Mouse (Mus musculus): ENCODE measurements around the gene Cox20. TPM values are rescaled to one million over a fixed set of nuclear protein-coding genes. Genes with fewer than 3 reads are reported as not detected.
"Not testable (repeated sequence)": the region's sequence is repeated elsewhere in the genome, so short reads cannot be mapped to it uniquely, and the experiment has no call there.

The Cox20 gene
- polyA plus RNA-seq (2016; fragmentation: Nextera tagmentation; extraction: Ambion mirVana) = 144 and 148 TPM in 2 replicates

DNA sequence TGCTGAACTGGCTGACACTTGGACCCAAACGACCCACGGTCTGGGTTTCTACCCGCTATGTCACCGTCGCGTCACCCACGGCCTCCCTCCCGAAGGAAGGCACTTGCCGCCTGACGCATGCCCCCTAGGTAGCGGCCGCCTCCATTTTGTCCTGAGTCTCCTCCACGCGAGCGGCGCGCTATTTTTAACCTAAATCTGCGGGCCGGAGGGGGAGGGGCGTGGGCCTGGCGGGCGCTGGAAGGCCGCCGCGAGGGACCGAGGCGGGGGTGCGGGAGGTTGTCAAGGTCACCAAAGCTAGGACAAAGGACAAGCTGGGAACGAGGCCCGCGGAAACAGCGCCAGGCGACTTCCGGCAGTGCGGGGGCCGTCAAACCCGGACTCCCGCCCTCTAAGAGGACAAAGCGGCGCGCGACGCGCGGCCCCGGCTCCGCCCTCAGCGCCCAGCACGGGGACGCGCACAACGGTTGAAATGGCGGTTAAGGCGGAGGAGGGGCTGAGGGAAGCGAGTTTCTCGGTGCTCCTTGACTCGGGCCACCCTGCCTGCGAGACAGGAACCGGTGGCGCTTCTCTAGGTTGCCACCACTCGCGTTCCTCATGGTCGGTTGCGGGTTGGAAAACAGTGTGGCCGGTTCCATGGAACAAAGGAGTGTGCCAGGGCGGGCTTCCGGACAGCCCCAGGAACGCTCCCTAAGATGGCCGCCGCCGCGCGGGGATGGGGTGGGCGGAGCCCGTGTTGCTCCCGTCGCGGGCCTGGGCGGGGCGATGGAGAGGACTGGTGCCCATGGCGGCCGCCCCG, at the start of gene Cox20:
Gene Cox20, plus strand, starts transcription at position 742 of the 796 bp plus-strand sequence.
- H3K27ac ChIP-seq = peak within 1 kb of the TSS; percentile 99
- peaks cover 16% of the 10 kb centered on the region for H3K4me1 ChIP-seq
- H3K9ac ChIP-seq = peak within 1 kb of the TSS; percentile 85
- peak within 1 kb of the TSS; percentile 53 for H3K4me2 ChIP-seq (replicated peaks)
- H3K36me3 ChIP-seq = peaks cover 17% of the 10 kb centered on the region
- no peaks in the 10 kb centered on the region for H3K9me3 ChIP-seq
- peak; percentile 94 for ATAC-seq (ENCODE audit: insufficient number of reproducible peaks, insufficient read depth, low FRiP score, low TSS enrichment)
- under 1% methylated on average over 83 of the region's 83 CpGs for WGBS
- H3K4me3 ChIP-seq = peak within 1 kb of the TSS; percentile 57
- no peaks in the 10 kb centered on the region for H3K27me3 ChIP-seq

DNA sequence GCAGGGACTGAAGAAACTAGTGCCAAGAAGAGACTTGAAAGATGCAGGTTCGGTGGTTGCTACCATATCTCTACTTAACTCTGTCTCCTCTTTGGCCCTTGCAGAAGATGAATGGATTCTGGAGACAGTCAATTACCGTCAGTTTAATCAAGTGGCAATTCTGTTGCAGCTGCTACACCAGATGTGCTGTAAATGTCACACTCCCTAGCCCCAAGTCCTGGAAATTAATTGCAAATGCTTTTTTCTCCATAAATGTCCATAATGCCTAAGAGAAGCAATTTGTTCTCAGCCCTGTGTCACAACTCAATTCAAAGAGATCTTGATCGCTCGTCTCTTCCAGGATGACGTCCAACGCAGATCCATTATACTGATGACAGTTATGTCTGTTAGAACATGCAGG, 48.3 kb upstream of the Cox20 start:
- Histone ChIP-seq H3K4me2 (replicated peaks) (no peak overlapping the region), H3K27me3 (no peaks in the 10 kb centered on the region), H3K4me3 (no peak overlapping the region), H3K36me3 (no peaks in the 10 kb centered on the region), H3K4me1 (no peaks in the 10 kb centered on the region), H3K9ac (no peak overlapping the region), H3K9me3 (no peaks in the 10 kb centered on the region), H3K27ac (no peak overlapping the region)
- ATAC-seq (ENCODE audit: insufficient number of reproducible peaks, insufficient read depth, low FRiP score, low TSS enrichment) = no peak
- WGBS = 81% methylated on average over 6 of the region's 6 CpGs

DNA sequence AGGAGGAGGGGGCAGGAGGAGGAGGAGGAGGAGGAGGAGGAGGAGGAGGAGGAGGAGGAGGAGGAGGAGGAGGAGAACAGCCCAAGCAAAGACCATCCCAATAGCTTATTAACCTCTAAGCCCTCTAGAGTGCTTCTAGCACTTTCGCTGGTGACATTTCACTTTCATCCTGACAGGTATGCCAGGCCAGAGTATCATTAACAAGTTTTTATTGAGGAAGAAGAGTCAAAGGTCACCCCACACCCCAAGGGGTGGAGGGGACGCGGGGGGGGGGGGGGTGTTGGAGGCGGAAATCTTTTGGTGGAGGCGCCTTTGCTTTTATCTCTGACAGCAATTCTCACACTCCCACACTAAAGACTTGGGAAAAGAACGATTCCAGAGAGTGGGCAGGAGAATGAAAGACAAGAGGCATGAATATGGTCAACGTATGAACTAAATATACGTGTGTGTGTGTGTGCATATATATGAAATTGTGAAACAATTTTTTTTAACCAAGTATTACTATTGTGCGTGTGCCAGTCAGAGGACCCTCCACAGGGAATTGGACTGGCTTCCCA, 43.7 kb upstream of the Cox20 start:
- Histone ChIP-seq H3K27me3 (no peaks in the 10 kb centered on the region), H3K4me3 (no peak overlapping the region), H3K27ac (no peak overlapping the region), H3K9ac (no peak overlapping the region), H3K4me2 (replicated peaks) (peak overlapping the region; percentile 66), H3K9me3 (no peaks in the 10 kb centered on the region), H3K36me3 (no peaks in the 10 kb centered on the region), H3K4me1 (no peaks in the 10 kb centered on the region)
- WGBS = 58% methylated on average over 9 of the region's 9 CpGs
- no peak for ATAC-seq (ENCODE audit: insufficient number of reproducible peaks, insufficient read depth, low FRiP score, low TSS enrichment)

DNA sequence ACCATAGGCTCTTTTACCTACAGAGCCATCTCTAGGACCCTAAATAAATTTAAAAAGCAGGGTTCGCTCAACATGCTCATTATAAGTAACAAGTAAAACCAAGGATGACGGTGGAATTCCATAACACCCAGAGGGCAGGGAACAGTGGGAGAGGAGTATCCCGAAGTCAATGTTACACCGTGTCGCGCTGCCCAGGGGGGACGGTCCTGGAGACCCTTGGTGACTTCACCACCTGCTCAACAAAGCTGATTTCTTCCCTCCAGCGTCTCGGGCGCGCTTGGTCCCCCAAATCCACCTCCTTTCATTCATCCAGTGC, 43.2 kb upstream of the Cox20 start:
- ATAC-seq (ENCODE audit: insufficient number of reproducible peaks, insufficient read depth, low FRiP score, low TSS enrichment) = 0 out of 2 replicates have a peak, but pooled peaks have one; percentile 65
- Histone ChIP-seq H3K4me2 (replicated peaks) (peak overlapping the region; percentile 66), H3K4me1 (no peaks in the 10 kb centered on the region), H3K27me3 (no peaks in the 10 kb centered on the region), H3K27ac (no peak overlapping the region), H3K9me3 (no peaks in the 10 kb centered on the region), H3K4me3 (peak overlapping the region; percentile 51), H3K36me3 (no peaks in the 10 kb centered on the region), H3K9ac (peak overlapping the region; percentile 69)
- 7% methylated on average over 11 of the region's 11 CpGs for WGBS

DNA sequence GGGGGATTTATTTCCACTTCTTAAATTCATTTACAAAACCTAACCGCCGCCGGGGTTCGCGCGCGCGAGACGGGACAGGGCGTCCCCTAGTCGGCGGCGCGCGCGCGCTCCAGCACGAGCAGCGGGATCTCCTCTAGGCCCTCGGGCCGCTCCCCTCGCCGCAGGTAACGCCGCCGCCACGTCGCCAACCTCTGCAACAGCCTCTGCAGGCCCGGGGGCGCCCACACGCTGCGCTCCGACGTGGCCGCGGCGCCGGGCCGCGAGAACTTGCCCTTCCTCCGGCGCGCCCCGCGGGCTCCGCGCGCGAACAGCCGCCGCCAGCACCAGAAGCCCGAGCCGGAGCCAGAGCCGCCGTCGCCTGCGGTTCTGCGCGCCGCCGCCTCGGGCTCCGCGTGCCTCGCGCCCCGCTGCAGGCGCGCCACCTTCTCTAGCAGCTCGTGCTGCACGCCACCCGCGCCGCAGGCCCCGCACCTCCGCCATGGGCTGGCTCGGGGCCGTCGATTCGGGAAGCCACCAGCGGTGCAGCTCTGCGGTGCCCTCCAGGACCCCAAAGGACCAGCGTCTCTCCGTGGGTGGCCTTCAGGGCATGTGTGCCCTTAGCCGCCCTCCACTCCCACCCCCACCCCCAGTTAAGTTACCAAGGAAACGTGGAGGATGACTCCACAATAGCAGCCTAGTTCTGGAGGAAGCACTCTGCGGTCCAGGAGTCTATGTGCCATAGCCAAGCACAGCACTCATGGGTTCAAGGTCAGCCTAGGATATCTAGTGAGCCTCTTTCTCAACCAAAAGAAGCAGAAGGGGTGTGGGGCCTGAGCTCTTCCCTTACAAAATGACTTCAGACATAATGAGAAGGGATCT, 42.6 kb upstream of the Cox20 start:
- ATAC-seq (ENCODE audit: insufficient number of reproducible peaks, insufficient read depth, low FRiP score, low TSS enrichment) = peak; percentile 86
- no peaks in the 10 kb centered on the region for H3K27me3 ChIP-seq
- no peaks in the 10 kb centered on the region for H3K9me3 ChIP-seq
- H3K4me1 ChIP-seq = no peaks in the 10 kb centered on the region
- no peaks in the 10 kb centered on the region for H3K36me3 ChIP-seq
- peak overlapping the region; percentile 66 for H3K4me2 ChIP-seq (replicated peaks)
- H3K4me3 ChIP-seq = peak overlapping the region; percentile 51
- peak overlapping the region; percentile 69 for H3K9ac ChIP-seq
- under 1% methylated on average over 79 of the region's 87 CpGs for WGBS
- H3K27ac ChIP-seq = peak overlapping the region; percentile 55

DNA sequence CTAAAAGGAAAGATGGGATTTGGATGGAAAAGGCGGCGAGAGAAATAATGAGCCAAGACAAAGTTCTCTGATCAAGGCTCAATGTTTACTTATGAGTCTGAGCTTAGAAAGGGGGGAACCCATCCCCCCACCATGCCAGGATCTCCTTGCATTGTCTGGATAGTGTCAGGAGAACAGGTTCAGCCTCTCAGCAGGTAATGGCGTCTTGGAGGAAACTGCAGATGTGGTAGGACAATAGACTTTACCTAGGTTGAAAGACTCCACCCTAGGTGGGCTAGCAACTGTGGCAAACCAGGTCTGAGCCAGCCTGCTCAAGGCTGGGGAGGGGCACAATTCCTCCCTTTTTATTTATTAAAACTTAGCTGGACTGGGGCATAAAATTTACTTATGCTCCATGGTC, 35.6 kb upstream of the Cox20 start:
- H3K4me2 ChIP-seq (replicated peaks); H3K36me3 ChIP-seq; H3K4me3 ChIP-seq; H3K9ac ChIP-seq; H3K27ac ChIP-seq; ATAC-seq (ENCODE audit: insufficient number of reproducible peaks, insufficient read depth, low FRiP score, low TSS enrichment); H3K4me1 ChIP-seq; H3K27me3 ChIP-seq; H3K9me3 ChIP-seq: not testable (repeated sequence)
- WGBS = 84% methylated on average over 3 of the region's 3 CpGs

DNA sequence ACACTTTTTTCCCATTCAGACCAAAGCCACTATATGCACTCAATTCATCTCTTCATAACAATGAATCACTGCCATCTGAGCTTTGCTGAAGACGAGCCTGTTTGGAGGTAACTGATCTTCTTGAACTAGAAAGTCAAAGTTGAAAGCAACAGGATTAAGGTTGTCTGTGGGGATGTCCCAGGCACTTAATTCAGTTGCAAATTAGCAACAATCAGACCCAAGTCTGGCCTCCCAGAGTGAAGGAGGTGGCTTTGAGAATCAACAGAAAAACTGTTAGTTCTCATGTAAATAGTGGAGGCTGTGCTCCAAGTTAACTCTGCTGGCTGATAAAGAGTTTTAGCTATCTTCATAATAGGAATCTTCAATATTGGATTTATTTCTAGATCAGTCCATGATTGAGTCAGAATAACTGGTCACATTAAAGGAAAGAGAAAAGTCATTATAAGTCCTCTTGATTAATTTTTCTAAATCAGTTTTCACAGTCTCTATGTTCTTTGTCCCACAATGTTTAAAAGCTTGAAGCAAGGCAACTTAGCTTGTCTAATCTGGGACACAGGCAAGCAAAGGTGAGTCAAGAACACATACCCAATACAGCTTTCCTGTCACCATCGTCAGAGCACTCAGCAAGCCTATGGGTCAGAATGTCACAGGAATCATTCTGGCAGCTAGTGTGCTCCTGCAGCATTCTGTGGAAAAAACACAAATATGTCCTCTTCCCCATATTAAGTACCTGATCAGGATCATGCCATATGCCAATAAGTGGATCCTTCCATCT, 34.8 kb upstream of the Cox20 start:
- Histone ChIP-seq H3K36me3 (no peaks in the 10 kb centered on the region), H3K9ac (no peak overlapping the region), H3K9me3 (no peaks in the 10 kb centered on the region), H3K27me3 (no peaks in the 10 kb centered on the region), H3K27ac (no peak overlapping the region), H3K4me2 (replicated peaks) (no peak overlapping the region), H3K4me3 (no peak overlapping the region), H3K4me1 (no peaks in the 10 kb centered on the region)
- 71% methylated on average over 2 of the region's 2 CpGs for WGBS
- no peak for ATAC-seq (ENCODE audit: insufficient number of reproducible peaks, insufficient read depth, low FRiP score, low TSS enrichment)

DNA sequence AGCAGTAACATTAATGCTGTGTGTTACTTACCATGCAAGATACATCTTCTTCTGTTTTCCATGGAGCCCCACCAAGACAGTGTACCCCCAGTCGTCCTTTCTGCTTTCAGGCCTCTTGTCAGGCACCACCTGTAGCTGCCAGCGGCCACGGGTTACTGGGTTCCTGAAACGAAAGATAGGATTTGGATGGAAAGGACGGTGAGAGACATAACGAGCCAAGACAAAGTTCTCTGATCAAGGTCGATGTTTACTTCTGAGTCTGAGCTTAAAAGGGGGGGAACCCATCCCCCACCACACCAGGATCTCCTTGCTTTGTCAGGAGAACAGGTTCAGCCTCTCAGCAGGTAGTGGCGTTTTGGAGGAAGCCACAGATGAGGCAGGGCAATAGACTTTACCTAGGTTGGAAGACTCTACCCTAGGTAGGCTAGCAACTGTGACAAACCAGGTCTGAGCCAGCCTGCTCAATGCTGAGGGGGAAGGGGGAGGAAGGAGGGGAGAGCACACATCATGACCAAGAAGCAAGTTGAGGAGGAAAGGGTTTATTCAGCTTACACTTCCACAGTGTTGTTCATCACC, 31.2 kb upstream of the Cox20 start:
- H3K27ac ChIP-seq = no peak overlapping the region
- no peaks in the 10 kb centered on the region for H3K27me3 ChIP-seq
- H3K4me3 ChIP-seq = no peak overlapping the region
- no peaks in the 10 kb centered on the region for H3K4me1 ChIP-seq
- H3K36me3 ChIP-seq = no peaks in the 10 kb centered on the region
- no peak overlapping the region for H3K4me2 ChIP-seq (replicated peaks)
- no peak for ATAC-seq (ENCODE audit: insufficient number of reproducible peaks, insufficient read depth, low FRiP score, low TSS enrichment)
- WGBS = 56% methylated on average over 8 of the region's 8 CpGs
- no peak overlapping the region for H3K9ac ChIP-seq
- no peaks in the 10 kb centered on the region for H3K9me3 ChIP-seq

DNA sequence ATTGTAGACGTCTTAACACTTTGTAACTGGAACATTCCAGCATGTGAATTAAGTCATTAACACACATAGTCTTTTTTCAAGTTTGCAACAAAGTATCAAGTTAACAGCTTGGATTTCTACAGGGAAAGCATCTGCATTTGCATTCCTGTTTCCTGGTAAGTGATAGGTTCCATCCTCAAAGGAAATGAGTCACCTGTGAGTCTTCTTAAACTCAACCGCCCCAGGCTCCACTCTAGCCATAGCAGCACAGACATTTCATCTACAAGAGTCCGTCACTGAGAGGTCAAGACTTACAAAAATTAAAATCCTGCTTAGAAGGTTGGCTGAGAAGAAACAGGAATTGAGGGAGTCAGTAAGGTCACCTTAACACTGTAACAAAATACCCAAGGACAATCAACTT, 27.2 kb upstream of the Cox20 start:
- H3K4me2 ChIP-seq (replicated peaks) = no peak overlapping the region
- H3K36me3 ChIP-seq = no peaks in the 10 kb centered on the region
- no peak overlapping the region for H3K9ac ChIP-seq
- no peaks in the 10 kb centered on the region for H3K4me1 ChIP-seq
- H3K27ac ChIP-seq = no peak overlapping the region
- 63% methylated on average over 3 of the region's 3 CpGs for WGBS
- no peaks in the 10 kb centered on the region for H3K27me3 ChIP-seq
- no peak overlapping the region for H3K4me3 ChIP-seq
- H3K9me3 ChIP-seq = no peaks in the 10 kb centered on the region
- no peak for ATAC-seq (ENCODE audit: insufficient number of reproducible peaks, insufficient read depth, low FRiP score, low TSS enrichment)

DNA sequence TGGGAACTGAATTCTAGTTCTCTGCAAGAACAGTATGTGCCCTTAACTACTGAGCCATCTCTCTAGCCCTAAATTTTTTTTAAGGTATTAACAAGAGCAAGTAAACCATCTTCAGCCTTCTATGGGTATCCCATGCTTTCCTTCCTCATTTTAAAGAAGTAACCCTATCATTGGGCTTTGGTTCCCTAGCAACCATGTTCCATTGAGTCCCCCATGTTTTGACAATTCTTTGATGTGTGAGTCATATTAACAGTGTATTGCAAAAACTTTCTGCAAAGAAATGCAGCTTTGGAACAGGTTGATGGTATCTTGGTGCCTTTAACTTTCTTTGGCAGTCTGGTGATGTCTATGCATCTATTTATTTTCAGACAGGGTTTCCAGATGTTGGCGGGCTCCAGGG, 24.9 kb upstream of the Cox20 start:
- H3K9ac ChIP-seq = no peak overlapping the region
- no peaks in the 10 kb centered on the region for H3K9me3 ChIP-seq
- no peak overlapping the region for H3K4me2 ChIP-seq (replicated peaks)
- no peak overlapping the region for H3K27ac ChIP-seq
- H3K4me3 ChIP-seq = no peak overlapping the region
- H3K4me1 ChIP-seq = no peaks in the 10 kb centered on the region
- no peaks in the 10 kb centered on the region for H3K27me3 ChIP-seq
- 88% methylated on average over 1 of the region's 1 CpGs for WGBS
- no peaks in the 10 kb centered on the region for H3K36me3 ChIP-seq
- ATAC-seq (ENCODE audit: insufficient number of reproducible peaks, insufficient read depth, low FRiP score, low TSS enrichment) = no peak

DNA sequence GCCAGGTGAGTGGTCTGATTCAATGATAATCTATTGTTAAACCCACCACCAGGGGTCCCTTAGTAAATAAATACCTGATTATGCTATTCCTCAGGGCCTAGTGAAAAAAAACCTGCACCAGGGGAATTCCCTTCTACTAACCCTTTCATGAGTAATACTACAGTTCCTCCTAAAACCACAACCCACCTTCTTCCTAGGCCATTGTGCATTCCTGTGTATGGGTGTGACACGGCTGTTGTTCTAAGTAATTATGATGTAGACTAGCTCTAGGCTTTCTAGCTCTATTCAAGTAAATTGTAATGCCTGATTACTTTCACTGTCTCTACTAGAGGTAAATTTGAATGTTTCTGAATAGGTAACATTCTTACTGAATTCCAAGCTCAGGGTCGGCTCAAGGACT, 17.7 kb upstream of the Cox20 start:
- WGBS = 89% methylated on average over 2 of the region's 2 CpGs
- not testable (repeated sequence) for H3K27me3 ChIP-seq; H3K36me3 ChIP-seq; H3K4me2 ChIP-seq (replicated peaks); H3K9ac ChIP-seq; H3K4me3 ChIP-seq; H3K9me3 ChIP-seq; H3K27ac ChIP-seq; ATAC-seq (ENCODE audit: insufficient number of reproducible peaks, insufficient read depth, low FRiP score, low TSS enrichment); H3K4me1 ChIP-seq

All from embryonic facial prominence, embryonic 12.5 days (tissue).